Mouse (Mus musculus): ENCODE measurements around the gene Dock1.

- TF ChIP-seq CTCF (IDR thresholded peaks at IDR 0.05; ENCODE audit: extremely low read depth, insufficient read depth, insufficient read length, insufficient replicate concordance), result no peak
- no peak for TF ChIP-seq POLR2A (IDR thresholded peaks at IDR 0.05; ENCODE audit: low read depth, low read length)
Observed at GRCm38 (mm10) chr7:135068887-135069286, 398.4 kb downstream of the Dock1 start.

Data from spleen, adult 2 months (tissue).